Mouse (Mus musculus): Measurements from ENCODE around the gene H2al1i. TPM values are rescaled to one million over a fixed set of nuclear protein-coding genes. Genes with fewer than 3 reads are reported as not detected.
"Not testable (repeated sequence)": the region's sequence is repeated elsewhere in the genome, so short reads cannot be mapped to it uniquely, and the experiment has no call there.

The H2al1i gene
- not detected in 2 replicates for polyA plus RNA-seq (2014; fragmentation: Nextera tagmentation; extraction: Ambion mirVana)

DNA sequence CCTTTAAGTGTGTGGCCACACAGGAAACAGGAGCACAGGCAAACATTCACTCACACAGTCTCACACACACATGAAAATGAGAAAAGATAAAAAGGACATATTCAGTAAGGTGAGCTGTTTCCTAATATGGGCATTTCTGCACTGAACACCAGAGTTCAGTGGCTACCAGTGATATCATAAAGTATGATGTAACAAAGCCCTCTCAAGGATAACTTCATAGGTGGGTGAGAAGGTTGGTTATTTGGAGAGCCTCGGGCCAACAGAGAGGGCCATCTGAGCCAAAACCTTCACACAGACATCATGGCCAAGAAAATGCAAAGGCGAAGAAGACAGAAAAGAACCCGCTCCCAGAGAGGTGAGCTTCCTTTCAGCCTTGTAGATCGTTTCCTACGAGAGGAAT is at the start of gene H2al1i:
TSS of gene H2al1i (plus strand) at position 301 of the 400 bp plus-strand sequence.
- not testable (repeated sequence) for DNase-seq (ENCODE audit: low spot score); H3K9ac ChIP-seq (ENCODE audit: low read depth, low read length); H3K4me2 ChIP-seq (ENCODE audit: low read depth, low read length); H3K9me3 ChIP-seq (ENCODE audit: control insufficient read depth, low read length); H3K27ac ChIP-seq (replicated peaks; ENCODE audit: low read depth, low read length); H3K4me1 ChIP-seq (ENCODE audit: control insufficient read depth, insufficient read depth, low read length); ATAC-seq (ENCODE audit: low read depth); H3K4me3 ChIP-seq (ENCODE audit: low read depth, low read length); H3K27me3 ChIP-seq (replicated peaks; ENCODE audit: control insufficient read depth, insufficient read depth, low read length); H3K36me3 ChIP-seq (ENCODE audit: control insufficient read depth, insufficient read depth, low read length)
- WGBS, result no CpG with 5 or more reads among the region's 5 CpGs

DNA sequence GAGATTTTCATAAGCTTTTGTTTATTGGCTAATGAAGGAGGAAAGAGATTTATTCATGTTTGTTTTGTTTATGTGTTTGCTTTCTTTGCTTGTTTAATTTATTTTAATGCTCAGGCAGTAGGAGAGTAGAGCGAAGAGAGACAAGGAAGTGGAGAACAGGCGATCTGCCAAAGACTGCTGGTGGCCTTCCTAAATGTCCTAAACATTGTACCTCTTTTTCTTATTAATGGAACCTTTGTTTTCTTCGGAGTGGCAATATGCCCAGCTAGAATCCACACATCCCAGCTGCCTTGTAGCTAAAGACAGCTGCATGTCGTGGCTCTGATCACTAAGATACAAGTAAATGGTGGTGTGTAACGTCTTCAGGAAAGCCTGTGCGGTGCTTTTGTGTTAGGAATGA is 47.4 kb upstream of the H2al1i start:
- H3K36me3 ChIP-seq (ENCODE audit: control insufficient read depth, insufficient read depth, low read length), result no peaks in the 10 kb centered on the region
- DNase-seq (ENCODE audit: low spot score), result no peak
- no peak overlapping the region for H3K4me2 ChIP-seq (ENCODE audit: low read depth, low read length)
- peaks cover 15% of the 10 kb centered on the region; the same call in 1 of the 2 replicates for H3K27me3 ChIP-seq (replicated peaks; ENCODE audit: control insufficient read depth, insufficient read depth, low read length)
- H3K27ac ChIP-seq (replicated peaks; ENCODE audit: low read depth, low read length), result no peak overlapping the region
- H3K4me1 ChIP-seq (ENCODE audit: control insufficient read depth, insufficient read depth, low read length), result no peaks in the 10 kb centered on the region
- H3K9me3 ChIP-seq (ENCODE audit: control insufficient read depth, low read length), result no peaks in the 10 kb centered on the region
- no peak for ATAC-seq (ENCODE audit: low read depth)
- WGBS, result 73% methylated on average over 6 of the region's 6 CpGs
- H3K4me3 ChIP-seq (ENCODE audit: low read depth, low read length), result no peak overlapping the region
- H3K9ac ChIP-seq (ENCODE audit: low read depth, low read length), result no peak overlapping the region

DNA sequence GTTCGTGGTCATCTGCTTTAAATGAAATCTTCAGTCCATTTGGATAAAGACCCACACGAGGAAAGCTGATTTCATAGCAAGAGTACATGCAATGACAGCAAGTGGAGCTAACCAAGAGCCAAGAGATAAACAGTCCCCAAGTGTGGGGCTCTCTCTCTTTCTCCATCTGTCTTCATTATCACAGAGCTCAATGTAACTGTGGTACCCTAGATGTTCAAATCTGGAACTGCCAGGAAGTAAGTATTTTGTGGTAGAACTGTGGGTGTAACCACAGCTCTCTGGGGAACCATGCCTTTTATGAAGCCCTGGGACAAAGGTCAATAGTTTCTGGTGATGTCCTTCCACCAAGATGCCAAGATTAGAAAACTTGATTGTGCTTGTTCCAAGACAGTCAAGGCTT is 43.7 kb upstream of the H2al1i start:
- no peak overlapping the region for H3K4me2 ChIP-seq (ENCODE audit: low read depth, low read length)
- DNase-seq (ENCODE audit: low spot score) (no peak), ATAC-seq (ENCODE audit: low read depth) (no peak)
- H3K27me3 ChIP-seq (replicated peaks; ENCODE audit: control insufficient read depth, insufficient read depth, low read length), result peaks cover 13% of the 10 kb centered on the region
- H3K9ac ChIP-seq (ENCODE audit: low read depth, low read length), result no peak overlapping the region
- H3K4me3 ChIP-seq (ENCODE audit: low read depth, low read length), result no peak overlapping the region
- 68% methylated on average over 2 of the region's 2 CpGs for WGBS
- H3K9me3 ChIP-seq (ENCODE audit: control insufficient read depth, low read length), result no peaks in the 10 kb centered on the region
- no peaks in the 10 kb centered on the region for H3K36me3 ChIP-seq (ENCODE audit: control insufficient read depth, insufficient read depth, low read length)
- no peak overlapping the region for H3K27ac ChIP-seq (replicated peaks; ENCODE audit: low read depth, low read length)
- no peaks in the 10 kb centered on the region for H3K4me1 ChIP-seq (ENCODE audit: control insufficient read depth, insufficient read depth, low read length)

DNA sequence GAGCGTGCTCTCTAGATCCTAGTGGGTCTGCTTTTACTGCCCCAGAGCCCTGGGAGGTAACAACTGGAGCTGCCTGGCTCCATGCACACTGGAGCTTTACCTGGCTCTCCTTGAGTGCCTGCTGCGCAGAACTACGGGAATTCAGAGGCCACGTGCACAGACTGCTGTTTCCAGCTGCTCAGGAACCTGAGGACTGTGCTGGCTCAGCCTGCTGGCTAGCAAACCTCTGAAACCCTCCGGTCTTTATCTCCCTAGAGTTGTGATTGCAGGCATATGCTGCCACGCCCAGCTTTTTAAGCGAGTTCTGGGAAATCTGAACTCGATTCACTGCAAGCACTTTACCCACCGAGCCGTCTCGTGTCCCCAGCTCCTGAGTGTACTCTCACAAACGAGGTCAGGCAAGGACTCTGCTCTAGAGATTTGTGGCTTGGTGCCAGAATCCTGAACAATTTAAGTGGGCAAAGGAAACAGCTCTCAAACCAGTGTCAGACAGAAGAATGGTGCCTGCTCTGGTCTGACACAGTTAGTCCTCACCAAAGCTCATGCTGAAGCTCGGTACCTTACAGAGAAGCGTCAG is 36.1 kb upstream of the H2al1i start:
- Histone ChIP-seq H3K9me3 (ENCODE audit: control insufficient read depth, low read length) (no peaks in the 10 kb centered on the region), H3K4me1 (ENCODE audit: control insufficient read depth, insufficient read depth, low read length) (no peaks in the 10 kb centered on the region), H3K4me3 (ENCODE audit: low read depth, low read length) (no peak overlapping the region), H3K27me3 (replicated peaks; ENCODE audit: control insufficient read depth, insufficient read depth, low read length) (peaks cover 11% of the 10 kb centered on the region; the same call in 1 of the 2 replicates), H3K36me3 (ENCODE audit: control insufficient read depth, insufficient read depth, low read length) (no peaks in the 10 kb centered on the region), H3K9ac (ENCODE audit: low read depth, low read length) (no peak overlapping the region), H3K4me2 (ENCODE audit: low read depth, low read length) (no peak overlapping the region), H3K27ac (replicated peaks; ENCODE audit: low read depth, low read length) (no peak overlapping the region)
- ATAC-seq (ENCODE audit: low read depth) (no peak), DNase-seq (ENCODE audit: low spot score) (peak; percentile 10)
- 61% methylated on average over 14 of the region's 14 CpGs for WGBS

DNA sequence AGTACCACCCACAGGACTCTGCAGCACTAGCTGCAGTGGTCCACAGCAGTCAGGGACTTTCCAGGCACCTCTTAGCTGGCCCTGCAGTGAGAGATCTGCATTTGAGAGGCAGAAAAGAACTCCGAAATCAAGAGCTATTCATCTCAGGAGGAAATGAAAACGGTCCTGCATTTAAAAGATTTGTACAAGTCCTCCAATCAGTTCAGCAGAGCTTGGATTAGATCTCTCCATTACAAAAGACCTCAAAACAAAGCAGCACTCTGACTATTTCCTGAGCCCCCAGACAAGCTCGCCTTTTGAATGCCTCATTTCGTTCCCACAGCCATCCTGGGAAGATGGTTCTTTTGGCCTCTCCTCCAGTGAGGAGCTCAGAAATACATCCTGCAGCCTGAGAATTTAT is 35.2 kb upstream of the H2al1i start:
- no peaks in the 10 kb centered on the region for H3K9me3 ChIP-seq (ENCODE audit: control insufficient read depth, low read length)
- H3K9ac ChIP-seq (ENCODE audit: low read depth, low read length), result no peak overlapping the region
- H3K36me3 ChIP-seq (ENCODE audit: control insufficient read depth, insufficient read depth, low read length), result no peaks in the 10 kb centered on the region
- no peak overlapping the region for H3K4me3 ChIP-seq (ENCODE audit: low read depth, low read length)
- peaks cover 11% of the 10 kb centered on the region; the same call in 1 of the 2 replicates for H3K27me3 ChIP-seq (replicated peaks; ENCODE audit: control insufficient read depth, insufficient read depth, low read length)
- H3K4me2 ChIP-seq (ENCODE audit: low read depth, low read length), result no peak overlapping the region
- 62% methylated on average over 4 of the region's 4 CpGs for WGBS
- DNase-seq (ENCODE audit: low spot score) (no peak), ATAC-seq (ENCODE audit: low read depth) (no peak)
- no peak overlapping the region for H3K27ac ChIP-seq (replicated peaks; ENCODE audit: low read depth, low read length)
- no peaks in the 10 kb centered on the region for H3K4me1 ChIP-seq (ENCODE audit: control insufficient read depth, insufficient read depth, low read length)

DNA sequence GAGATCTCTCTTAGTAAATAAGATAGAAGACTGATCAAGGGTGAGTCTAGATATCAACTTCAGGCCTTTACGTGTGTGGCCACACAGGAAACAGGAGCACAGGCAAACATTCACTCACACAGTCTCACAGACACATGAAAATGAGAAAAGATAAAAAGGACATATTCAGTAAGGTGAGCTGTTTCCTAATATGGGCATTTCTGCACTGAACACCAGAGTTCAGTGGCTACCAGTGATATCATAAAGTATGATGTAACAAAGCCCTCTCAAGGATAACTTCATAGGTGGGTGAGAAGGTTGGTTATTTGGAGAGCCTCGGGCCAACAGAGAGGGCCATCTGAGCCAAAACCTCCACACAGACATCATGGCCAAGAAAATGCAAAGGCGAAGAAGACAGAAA is 25.5 kb upstream of the H2al1i start, which contains the start of gene H2al1a:
TSS of gene H2al1a (plus strand) at position 301 of the 400 bp plus-strand sequence.
- not testable (repeated sequence) for DNase-seq (ENCODE audit: low spot score); H3K4me2 ChIP-seq (ENCODE audit: low read depth, low read length); H3K9ac ChIP-seq (ENCODE audit: low read depth, low read length); H3K4me1 ChIP-seq (ENCODE audit: control insufficient read depth, insufficient read depth, low read length); H3K27me3 ChIP-seq (replicated peaks; ENCODE audit: control insufficient read depth, insufficient read depth, low read length); H3K4me3 ChIP-seq (ENCODE audit: low read depth, low read length); H3K36me3 ChIP-seq (ENCODE audit: control insufficient read depth, insufficient read depth, low read length); H3K9me3 ChIP-seq (ENCODE audit: control insufficient read depth, low read length); H3K27ac ChIP-seq (replicated peaks; ENCODE audit: low read depth, low read length); ATAC-seq (ENCODE audit: low read depth)
- WGBS, result no CpG with 5 or more reads among the region's 3 CpGs

DNA sequence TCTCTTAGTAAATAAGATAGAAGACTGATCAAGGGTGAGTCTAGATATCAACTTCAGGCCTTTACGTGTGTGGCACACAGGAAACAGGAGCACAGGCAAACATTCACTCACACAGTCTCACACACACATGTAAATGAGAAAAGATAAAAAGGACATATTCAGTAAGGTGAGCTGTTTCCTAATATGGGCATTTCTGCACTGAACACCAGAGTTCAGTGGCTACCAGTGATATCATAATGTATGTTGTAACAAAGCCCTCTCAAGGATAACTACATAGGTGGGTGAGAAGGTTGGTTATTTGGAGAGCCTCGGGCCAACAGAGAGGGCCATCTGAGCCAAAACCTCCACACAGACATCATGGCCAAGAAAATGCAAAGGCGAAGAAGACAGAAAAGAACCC is 22.3 kb upstream of the H2al1i start, which contains the start of gene H2al1b:
TSS of gene H2al1b (plus strand) at position 301 of the 400 bp plus-strand sequence.
- not testable (repeated sequence) for H3K9ac ChIP-seq (ENCODE audit: low read depth, low read length); DNase-seq (ENCODE audit: low spot score); H3K27ac ChIP-seq (replicated peaks; ENCODE audit: low read depth, low read length); ATAC-seq (ENCODE audit: low read depth); H3K36me3 ChIP-seq (ENCODE audit: control insufficient read depth, insufficient read depth, low read length); H3K9me3 ChIP-seq (ENCODE audit: control insufficient read depth, low read length); H3K4me1 ChIP-seq (ENCODE audit: control insufficient read depth, insufficient read depth, low read length); H3K27me3 ChIP-seq (replicated peaks; ENCODE audit: control insufficient read depth, insufficient read depth, low read length); H3K4me2 ChIP-seq (ENCODE audit: low read depth, low read length); H3K4me3 ChIP-seq (ENCODE audit: low read depth, low read length)
- 90% methylated on average over 1 of the region's 3 CpGs for WGBS

DNA sequence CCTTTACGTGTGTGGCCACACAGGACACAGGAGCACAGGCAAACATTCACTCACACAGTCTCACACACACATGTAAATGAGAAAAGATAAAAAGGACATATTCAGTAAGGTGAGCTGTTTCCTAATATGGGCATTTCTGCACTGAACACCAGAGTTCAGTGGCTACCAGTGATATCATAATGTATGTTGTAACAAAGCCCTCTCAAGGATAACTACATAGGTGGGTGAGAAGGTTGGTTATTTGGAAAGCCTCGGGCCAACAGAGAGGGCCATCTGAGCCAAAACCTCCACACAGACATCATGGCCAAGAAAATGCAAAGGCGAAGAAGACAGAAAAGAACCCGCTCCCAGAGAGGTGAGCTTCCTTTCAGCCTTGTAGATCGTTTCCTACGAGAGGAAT is 19.1 kb upstream of the H2al1i start, which contains the start of gene H2al1c:
TSS of gene H2al1c (plus strand) at position 301 of the 400 bp plus-strand sequence.
- H3K27me3 ChIP-seq (replicated peaks; ENCODE audit: control insufficient read depth, insufficient read depth, low read length); H3K9ac ChIP-seq (ENCODE audit: low read depth, low read length): not testable (repeated sequence)
- WGBS, result 50% methylated on average over 1 of the region's 6 CpGs

DNA sequence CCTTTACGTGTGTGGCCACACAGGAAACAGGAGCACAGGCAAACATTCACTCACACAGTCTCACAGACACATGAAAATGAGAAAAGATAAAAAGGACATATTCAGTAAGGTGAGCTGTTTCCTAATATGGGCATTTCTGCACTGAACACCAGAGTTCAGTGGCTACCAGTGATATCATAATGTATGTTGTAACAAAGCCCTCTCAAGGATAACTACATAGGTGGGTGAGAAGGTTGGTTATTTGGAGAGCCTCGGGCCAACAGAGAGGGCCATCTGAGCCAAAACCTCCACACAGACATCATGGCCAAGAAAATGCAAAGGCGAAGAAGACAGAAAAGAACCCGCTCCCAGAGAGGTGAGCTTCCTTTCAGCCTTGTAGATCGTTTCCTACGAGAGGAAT is 15.9 kb upstream of the H2al1i start, which contains the start of gene H2al1d:
TSS of gene H2al1d (plus strand) at position 301 of the 400 bp plus-strand sequence.
- not testable (repeated sequence) for DNase-seq (ENCODE audit: low spot score); H3K4me3 ChIP-seq (ENCODE audit: low read depth, low read length); H3K27me3 ChIP-seq (replicated peaks; ENCODE audit: control insufficient read depth, insufficient read depth, low read length); H3K9ac ChIP-seq (ENCODE audit: low read depth, low read length); H3K27ac ChIP-seq (replicated peaks; ENCODE audit: low read depth, low read length); H3K36me3 ChIP-seq (ENCODE audit: control insufficient read depth, insufficient read depth, low read length); H3K4me2 ChIP-seq (ENCODE audit: low read depth, low read length); ATAC-seq (ENCODE audit: low read depth); H3K9me3 ChIP-seq (ENCODE audit: control insufficient read depth, low read length); H3K4me1 ChIP-seq (ENCODE audit: control insufficient read depth, insufficient read depth, low read length)
- WGBS, result no CpG with 5 or more reads among the region's 6 CpGs

More for the DNA sequence above, 19.1 kb upstream of the H2al1i start, which contains the start of gene H2al1c:
- not testable (repeated sequence) for H3K27ac ChIP-seq (replicated peaks; ENCODE audit: low read depth, low read length); H3K4me1 ChIP-seq (ENCODE audit: control insufficient read depth, insufficient read depth, low read length); H3K4me2 ChIP-seq (ENCODE audit: low read depth, low read length); H3K9me3 ChIP-seq (ENCODE audit: control insufficient read depth, low read length); H3K36me3 ChIP-seq (ENCODE audit: control insufficient read depth, insufficient read depth, low read length); DNase-seq (ENCODE audit: low spot score); ATAC-seq (ENCODE audit: low read depth); H3K4me3 ChIP-seq (ENCODE audit: low read depth, low read length)

Data from embryonic facial prominence, embryonic 14.5 days (tissue).